Mouse (Mus musculus) left cerebral cortex, postnatal 4 days (tissue): Measurements from ENCODE around the gene Slc12a1. TPM values are rescaled to one million over a fixed set of nuclear protein-coding genes. Genes with fewer than 3 reads are reported as not detected.

Experiments
- DNase-seq: peaks from one replicate; pipeline ENCODE4 v3.0.0-alpha.2; 2022
- intact Hi-C: fragments of 180-260 bp; cut with DNase I; formaldehyde crosslinking; loops from one replicate; pipeline ENCODE4 v1.15.1; 2025
- total RNA-seq, 2 experiments: library from RNA; stranded (reverse); gene quantifications; 2 replicates each; pipeline ENCODE4 v1.2.3; 2021

Slc12a1 gene
- total RNA-seq, 2 experiments from 2014 or later: 0.10 to 0.12 TPM

- DNase-seq: no peak
- intact Hi-C loops: no loop called here
Measured at GRCm38 (mm10) chr2:125196771-125197170, 44.5 kb downstream of the Slc12a1 start.

- intact Hi-C loops: no loop called here
- peak; percentile 19 for DNase-seq
Measured at GRCm38 (mm10) chr2:125208894-125209596, 56.7 kb downstream of the Slc12a1 start.

- DNase-seq: peak; percentile 28
- intact Hi-C loops: no loop called here
Measured at GRCm38 (mm10) chr2:125211831-125212510, 59.7 kb downstream of the Slc12a1 start.

- intact Hi-C loops: no loop called here
- peak; percentile 76 for DNase-seq
Measured at GRCm38 (mm10) chr2:125214592-125214991, 62.3 kb downstream of the Slc12a1 start.

- intact Hi-C loops: no loop called here
- DNase-seq: no peak
Measured at GRCm38 (mm10) chr2:125217286-125217685, 65.0 kb downstream of the Slc12a1 start.

- intact Hi-C loops: no loop called here
- peak; percentile 25 for DNase-seq
Measured at GRCm38 (mm10) chr2:125218566-125218965, 66.3 kb downstream of the Slc12a1 start.

GRCm38 (mm10) chr2:125219268-125219667 is 67.0 kb downstream of the Slc12a1 start:
- intact Hi-C loops: no loop called here
- no peak for DNase-seq

- intact Hi-C loops: no loop called here
Measured at GRCm38 (mm10) chr2:125221673-125222072, 69.4 kb downstream of the Slc12a1 start.

GRCm38 (mm10) chr2:125228472-125229409 is 76.4 kb downstream of the Slc12a1 start:
- intact Hi-C loops: no loop called here
- DNase-seq: no peak

More at GRCm38 (mm10) chr2:125221673-125222072, 69.4 kb downstream of the Slc12a1 start:
- no peak for DNase-seq

- intact Hi-C loops: no loop called here
- DNase-seq: no peak
Measured at GRCm38 (mm10) chr2:125232183-125232582, 79.9 kb downstream of the Slc12a1 start.

- intact Hi-C loops: no loop called here
Measured at GRCm38 (mm10) chr2:125233537-125233936, 81.2 kb downstream of the Slc12a1 start.

GRCm38 (mm10) chr2:125234049-125234448 is 81.7 kb downstream of the Slc12a1 start:
- no peak for DNase-seq

More at GRCm38 (mm10) chr2:125233537-125233936, 81.2 kb downstream of the Slc12a1 start:
- no peak for DNase-seq

GRCm38 (mm10) chr2:125245545-125246285 is 93.4 kb downstream of the Slc12a1 start:
- DNase-seq: no peak
- intact Hi-C loops: no loop called here

More at GRCm38 (mm10) chr2:125234049-125234448, 81.7 kb downstream of the Slc12a1 start:
- intact Hi-C loops: no loop called here

GRCm38 (mm10) chr2:125246669-125247068 is 94.4 kb downstream of the Slc12a1 start:
- DNase-seq: no peak
- intact Hi-C loops: no loop called here

GRCm38 (mm10) chr2:125247108-125247961 is 95.0 kb downstream of the Slc12a1 start, which contains the start of gene Dut:
Gene Dut, plus strand, starts transcription at chr2:125247190.
- intact Hi-C loops: no loop called here
- DNase-seq: peak; percentile 98

- no peak for DNase-seq
- intact Hi-C loops: no loop called here
Measured at GRCm38 (mm10) chr2:125247962-125248235, 95.6 kb downstream of the Slc12a1 start.

GRCm38 (mm10) chr2:125248256-125248655 is 96.0 kb downstream of the Slc12a1 start:
- intact Hi-C loops: no loop called here

GRCm38 (mm10) chr2:125249339-125249738 is 97.0 kb downstream of the Slc12a1 start:
- DNase-seq: no peak
- intact Hi-C loops: no loop called here

More at GRCm38 (mm10) chr2:125248256-125248655, 96.0 kb downstream of the Slc12a1 start:
- no peak for DNase-seq

GRCm38 (mm10) chr2:125249874-125250273 is 97.6 kb downstream of the Slc12a1 start:
- intact Hi-C loops: no loop called here
- DNase-seq: no peak
